Mouse (Mus musculus): ENCODE measurements around the gene Tmc3. TPM values are rescaled to one million over a fixed set of nuclear protein-coding genes. Genes with fewer than 3 reads are reported as not detected.

Tmc3 gene
- polyA plus RNA-seq, 1 experiment from 2014 or later, result 0.38 TPM

DNA sequence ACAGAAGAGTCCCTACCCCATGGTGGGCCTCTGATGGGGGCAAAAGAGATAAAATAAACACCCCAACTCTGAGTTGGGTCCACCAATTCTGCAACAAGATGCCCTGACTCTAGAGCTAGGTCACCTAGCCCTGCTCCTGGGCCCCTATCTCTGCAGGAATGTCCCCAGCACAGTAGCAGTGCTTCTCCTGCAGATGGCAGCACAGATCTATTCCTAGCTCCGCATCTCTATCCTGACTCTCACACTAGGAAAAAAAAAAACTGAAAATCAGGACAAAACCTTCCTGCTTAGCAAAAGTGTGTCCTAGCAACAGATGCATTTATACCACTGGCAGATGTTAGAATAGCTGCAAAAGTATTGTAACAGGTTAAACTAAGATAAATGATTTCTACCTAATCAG, 84.0 kb downstream of the Tmc3 start:
- no peaks in the 10 kb centered on the region for H3K9me3 ChIP-seq (replicated peaks)
- H3K4me1 ChIP-seq, result no peaks in the 10 kb centered on the region
- no peak overlapping the region for H3K27ac ChIP-seq (replicated peaks)
- H3K27me3 ChIP-seq (ENCODE audit: low read depth, poor library complexity, severe bottlenecking), result no peaks in the 10 kb centered on the region
- H3K36me3 ChIP-seq, result no peaks in the 10 kb centered on the region
- no peak overlapping the region for H3K4me3 ChIP-seq
- peak; percentile 36 for DNase-seq (ENCODE audit: low spot score)
- WGBS, result 17% methylated on average over 1 of the region's 1 CpGs

DNA sequence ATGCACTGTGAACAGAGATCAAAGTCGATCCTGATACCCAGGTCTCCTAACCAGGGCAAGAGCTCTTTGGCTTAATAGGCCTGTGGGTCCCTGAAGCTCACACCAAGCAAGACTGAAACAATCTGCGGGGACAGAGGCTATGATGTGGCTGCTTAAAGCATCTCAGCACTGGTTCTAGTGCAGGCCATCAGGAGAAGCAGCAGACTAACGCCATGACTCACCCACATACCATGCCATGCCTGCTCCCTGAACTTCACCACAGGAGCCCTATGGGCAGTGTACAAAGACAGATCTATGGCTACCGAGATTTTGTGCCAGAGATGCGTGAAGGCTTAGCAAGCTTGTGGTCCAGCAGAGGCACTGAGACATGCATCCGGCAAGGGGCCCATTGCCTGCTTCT, 86.8 kb downstream of the Tmc3 start:
- Histone ChIP-seq H3K9me3 (replicated peaks) (no peaks in the 10 kb centered on the region), H3K36me3 (no peaks in the 10 kb centered on the region), H3K4me3 (no peak overlapping the region), H3K4me1 (no peaks in the 10 kb centered on the region), H3K27ac (replicated peaks) (no peak overlapping the region), H3K27me3 (ENCODE audit: low read depth, poor library complexity, severe bottlenecking) (no peaks in the 10 kb centered on the region)
- DNase-seq (ENCODE audit: low spot score), result no peak
- WGBS, result 87% methylated on average over 6 of the region's 6 CpGs

Other genes starting within 250 kb of the Tmc3 start
- 12.6 and 13.5 TPM in 2 replicates for gene Stard5, start 47.0 kb downstream of the Tmc3 start, polyA plus RNA-seq (2016; fragmentation: Nextera tagmentation; extraction: Ambion mirVana)
- gene Il16, start 160.8 kb downstream of the Tmc3 start, polyA plus RNA-seq (2016; fragmentation: Nextera tagmentation; extraction: Ambion mirVana), result 0.72 and 0.91 TPM in 2 replicates
- 0.09 TPM in 1 of 2 replicates, not detected in the other for gene Cfap161, start 210.0 kb downstream of the Tmc3 start, polyA plus RNA-seq (2016; fragmentation: Nextera tagmentation; extraction: Ambion mirVana)

Measured in midbrain, embryonic 10.5 days (tissue).